Mouse (Mus musculus): ENCODE measurements around the gene Trim44.

DNA sequence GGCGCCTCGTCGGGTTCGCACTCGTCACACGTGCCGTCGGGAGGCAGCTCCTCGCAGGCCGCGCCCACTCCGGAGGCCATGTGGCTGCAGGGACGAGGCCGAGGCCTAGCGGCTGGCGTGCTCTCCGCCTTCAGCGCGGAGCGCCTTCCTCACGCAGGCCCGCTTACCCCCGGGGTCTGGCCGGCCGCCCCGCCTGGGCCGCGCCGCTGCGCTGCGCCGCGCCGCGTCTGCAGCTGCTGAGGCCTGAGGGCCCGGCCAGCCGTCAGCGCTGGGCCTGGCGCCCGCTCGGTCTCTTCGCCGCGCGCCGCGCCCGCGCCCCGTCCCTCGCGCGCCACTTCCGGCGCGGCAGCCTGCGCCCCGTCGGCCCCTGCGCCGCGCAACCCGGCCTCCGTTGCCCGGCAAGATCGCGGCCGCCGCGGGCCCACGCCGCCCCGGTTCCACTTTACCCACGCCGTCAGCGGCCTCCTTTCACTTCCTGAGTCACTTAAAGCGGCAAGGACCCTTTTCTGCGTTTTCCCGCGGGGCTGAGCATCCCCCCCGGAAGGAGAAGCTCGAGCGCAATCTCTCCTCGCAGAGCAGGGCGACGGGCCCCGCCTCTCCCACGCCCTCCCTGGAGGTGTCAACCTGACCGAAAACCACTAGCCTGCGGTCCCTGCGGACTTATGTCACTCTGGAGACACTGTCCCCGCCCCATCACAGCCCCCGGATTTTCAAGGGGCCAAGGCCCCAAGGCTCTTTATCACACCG, 6.8 kb downstream of the Trim44 start:
- TF ChIP-seq POLR2A (IDR thresholded peaks at IDR 0.05; ENCODE audit: insufficient read depth, low read depth, low read length) (no peak), CTCF (IDR thresholded peaks at IDR 0.05; ENCODE audit: insufficient read depth, low read depth, low read length) (no peak)
